Mouse (Mus musculus) liver, postnatal 0 days (tissue): ENCODE data around the gene Hoxb2. TPM values are rescaled to one million over a fixed set of nuclear protein-coding genes. Genes with fewer than 3 reads are reported as not detected.

Experiments used
- ATAC-seq: fragments of 200-750 bp; cut with Nextera tagmentation; 2 replicates; pipeline ENCODE4 v1.8.0; 2017; ENCODE audit warnings: mild to moderate bottlenecking, moderate library complexity
- DNase-seq: peaks from one replicate; pipeline ENCODE4 v3.0.0-alpha.2; 2016
- H3K27ac ChIP-seq: fragments of 300-500 bp; sonication (generic); 2 replicates; pipeline ENCODE4 v1.5.1; 2014; ENCODE audit warnings: antibody characterized with exemption, moderate library complexity, mild to moderate bottlenecking, low read depth
- H3K27me3 ChIP-seq: fragments of 300-500 bp; sonication (generic); 2 replicates; pipeline ENCODE4 v1.6.1; 2014; ENCODE audit warnings: low read length, control low read depth, mixed read lengths; ENCODE audit not compliant: insufficient read depth
- H3K36me3 ChIP-seq: fragments of 300-500 bp; sonication (generic); replicated peaks from 2 replicates; pipeline ENCODE4 v1.6.1; 2014; ENCODE audit warnings: mild to moderate bottlenecking, control low read depth, low read length, moderate library complexity, mixed read lengths; ENCODE audit not compliant: insufficient read depth
- H3K4me1 ChIP-seq: fragments of 300-500 bp; sonication (generic); 2 replicates; pipeline ENCODE4 v1.6.1; 2014; ENCODE audit warnings: antibody characterized with exemption, mild to moderate bottlenecking, control low read depth; ENCODE audit not compliant: insufficient read depth
- H3K4me2 ChIP-seq: fragments of 300-500 bp; sonication (generic); 2 replicates; pipeline ENCODE4 v1.6.1; 2014; ENCODE audit warnings: low read depth, mild to moderate bottlenecking, low read length, moderate library complexity, mixed read lengths
- H3K4me3 ChIP-seq: fragments of 300-500 bp; sonication (generic); 2 replicates; pipeline ENCODE4 v1.5.1; 2014; ENCODE audit warnings: low read depth, low read length
- H3K9ac ChIP-seq: fragments of 300-500 bp; sonication (generic); replicated peaks from 2 replicates; pipeline ENCODE4 v1.6.1; 2014; ENCODE audit warnings: mild to moderate bottlenecking, moderate library complexity
- H3K9me3 ChIP-seq: fragments of 300-500 bp; sonication (generic); 2 replicates; pipeline ENCODE4 v1.6.1; 2016; ENCODE audit warnings: mild to moderate bottlenecking, control low read depth, low read length, mixed read lengths
- CTCF ChIP-seq: sonication (generic); IDR thresholded peaks from 2 replicates; pipeline ENCODE4 v1.5.1; 2016; ENCODE audit warnings: antibody characterized with exemption, low read depth
- EP300 ChIP-seq: IDR thresholded peaks from 2 replicates; pipeline ENCODE4 v1.6.1; 2016; ENCODE audit warnings: antibody characterized with exemption, low read depth, mild to moderate bottlenecking
- whole genome bisulfite sequencing: fragments of 180-500 bp; shearing (Covaris S2); extraction: QIAGEN DNeasy Blood & Tissue Kit; methylation state at CpG from one replicate; pipeline ENCODE4 v1.1.7; 2014; ENCODE audit not compliant: insufficient replicate concordance; 5-methylcytosine and 5-hydroxymethylcytosine counted together
- polyA plus RNA-seq: library from polyadenylated mRNA; unstranded; fragments of >200 nt; fragmentation: Nextera tagmentation; extraction: Ambion mirVana; gene quantifications from 2 replicates; pipeline ENCODE4 v1.2.1, GENCODE M21; 2015

The Hoxb2 gene
- 0.67 and 1.1 TPM in 2 replicates for polyA plus RNA-seq

DNA sequence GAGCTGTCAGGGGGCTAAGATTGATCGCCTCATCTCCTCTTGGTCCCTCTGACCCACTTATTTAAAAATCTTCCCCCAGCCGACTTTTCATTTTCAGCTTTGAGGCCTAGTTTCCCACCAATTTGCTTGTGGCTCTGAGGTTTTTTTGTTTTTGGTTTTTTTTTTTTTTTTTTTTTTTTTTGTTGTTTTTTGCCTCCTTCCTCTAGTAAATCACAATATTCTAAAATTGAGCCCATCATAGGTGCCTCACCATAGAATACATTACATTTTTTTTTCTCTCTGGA lies at the start of gene Hoxb2:
Gene Hoxb2 (plus strand): TSS at position 185 of the 284 bp plus-strand sequence.
- Histone ChIP-seq H3K27me3 (peaks cover 90% of the 10 kb centered on the region), H3K4me1 (no peaks in the 10 kb centered on the region), H3K9me3 (no peaks in the 10 kb centered on the region), H3K4me2 (no peak within 1 kb of the TSS), H3K4me3 (no peak within 1 kb of the TSS), H3K36me3 (no peaks in the 10 kb centered on the region), H3K27ac (no peak within 1 kb of the TSS), H3K9ac (no peak within 1 kb of the TSS)
- TF ChIP-seq CTCF (no peak), EP300 (no peak)
- 51% methylated on average over 2 of the region's 2 CpGs for WGBS
- DNase-seq, result no peak
- no peak for ATAC-seq

DNA sequence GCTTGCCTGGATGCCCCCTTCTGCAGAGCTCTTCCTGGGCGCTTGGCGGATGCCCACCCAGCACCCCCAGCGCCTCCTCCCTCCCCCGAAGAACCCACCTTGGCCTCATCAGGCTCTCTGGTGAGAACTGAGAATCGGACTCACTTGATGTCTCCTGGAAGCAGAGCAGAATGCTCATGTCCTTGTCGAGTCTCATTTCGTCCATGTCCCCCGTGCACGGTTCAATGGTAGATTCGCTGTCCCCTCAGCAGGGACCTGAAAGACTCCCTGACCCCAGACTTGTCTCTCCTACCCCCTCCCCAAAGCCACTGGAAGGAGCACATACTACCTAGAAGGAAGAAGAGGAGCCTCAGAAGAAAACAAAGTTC lies 49.3 kb upstream of the Hoxb2 start:
- Histone ChIP-seq H3K27ac (no peak overlapping the region), H3K27me3 (peaks cover 99% of the 10 kb centered on the region), H3K9me3 (no peaks in the 10 kb centered on the region), H3K36me3 (no peaks in the 10 kb centered on the region), H3K9ac (no peak overlapping the region), H3K4me2 (no peak overlapping the region), H3K4me3 (no peak overlapping the region), H3K4me1 (no peaks in the 10 kb centered on the region)
- TF ChIP-seq EP300, result no peak
- TF ChIP-seq CTCF, result no peak
- DNase-seq (no peak), ATAC-seq (no peak)
- 44% methylated on average over 8 of the region's 10 CpGs for WGBS

DNA sequence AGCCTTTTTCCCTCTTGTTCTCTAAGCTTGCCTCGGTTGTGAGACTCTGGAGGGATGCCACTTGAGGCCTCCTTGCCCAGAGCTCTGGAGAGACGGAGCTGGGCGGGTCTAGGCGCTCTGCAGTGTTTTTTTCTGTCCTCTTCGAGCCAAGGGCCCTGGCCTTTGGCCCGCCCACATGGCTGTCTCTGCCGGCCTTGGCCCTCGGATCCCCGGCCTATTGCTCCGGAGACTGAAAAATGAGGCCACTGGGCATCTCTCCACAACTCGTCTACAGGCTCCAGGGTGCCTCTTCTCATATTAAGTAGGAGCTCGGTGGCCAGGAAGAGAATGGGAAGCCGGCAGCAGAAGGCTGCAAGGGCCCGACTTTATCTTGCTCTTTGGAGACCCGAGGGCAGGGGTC lies 48.5 kb upstream of the Hoxb2 start:
- Histone ChIP-seq H3K27me3 (peaks cover 99% of the 10 kb centered on the region), H3K4me3 (no peak overlapping the region), H3K4me1 (no peaks in the 10 kb centered on the region), H3K4me2 (no peak overlapping the region), H3K9me3 (no peaks in the 10 kb centered on the region), H3K27ac (no peak overlapping the region), H3K36me3 (no peaks in the 10 kb centered on the region), H3K9ac (no peak overlapping the region)
- no peak for DNase-seq
- 14% methylated on average over 15 of the region's 15 CpGs for WGBS
- no peak for ATAC-seq
- TF ChIP-seq CTCF, result no peak
- TF ChIP-seq EP300, result no peak

DNA sequence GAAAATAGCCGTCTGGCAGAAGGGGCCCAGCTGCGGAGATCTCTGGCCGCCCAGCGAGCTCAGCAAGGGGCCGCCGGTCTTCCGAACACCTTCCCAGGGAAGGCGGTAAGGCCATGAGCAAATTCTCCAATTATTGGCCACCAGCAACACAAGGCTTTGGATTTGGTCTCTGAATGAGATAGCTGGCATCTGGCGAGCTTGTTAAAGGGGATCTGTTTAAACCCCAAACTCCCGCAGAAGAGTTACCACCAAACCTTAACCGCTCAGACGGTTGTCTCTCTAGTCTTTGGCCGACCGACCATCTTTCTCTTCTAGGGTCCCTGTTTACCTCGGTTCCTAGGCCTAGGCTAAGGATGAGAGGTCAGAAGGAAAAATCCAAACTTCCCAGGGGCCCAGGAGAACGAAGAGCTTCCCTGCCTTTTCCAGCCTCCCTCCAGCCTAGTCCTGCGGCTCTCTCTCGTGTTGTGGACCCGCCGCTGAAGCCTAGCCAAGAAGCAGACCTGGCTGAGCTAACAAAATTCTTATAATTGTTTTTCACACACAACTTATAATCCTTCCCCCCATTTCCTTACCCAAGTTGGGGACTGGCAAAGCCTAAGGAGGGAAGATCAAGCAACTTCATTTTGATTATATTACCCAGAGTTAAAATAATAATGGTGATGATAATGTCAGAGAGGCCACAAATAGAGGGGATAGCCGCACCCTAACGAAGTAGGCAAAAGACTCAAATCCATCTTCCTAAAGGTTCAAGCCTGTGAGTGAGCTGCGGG lies 47.8 kb upstream of the Hoxb2 start:
- Histone ChIP-seq H3K4me3 (no peak overlapping the region), H3K27ac (no peak overlapping the region), H3K4me1 (no peaks in the 10 kb centered on the region), H3K9ac (no peak overlapping the region), H3K27me3 (peaks cover 98% of the 10 kb centered on the region), H3K36me3 (no peaks in the 10 kb centered on the region), H3K9me3 (no peaks in the 10 kb centered on the region), H3K4me2 (no peak overlapping the region)
- no peak for TF ChIP-seq CTCF
- TF ChIP-seq EP300, result no peak
- ATAC-seq (no peak), DNase-seq (no peak)
- 35% methylated on average over 23 of the region's 23 CpGs for WGBS

DNA sequence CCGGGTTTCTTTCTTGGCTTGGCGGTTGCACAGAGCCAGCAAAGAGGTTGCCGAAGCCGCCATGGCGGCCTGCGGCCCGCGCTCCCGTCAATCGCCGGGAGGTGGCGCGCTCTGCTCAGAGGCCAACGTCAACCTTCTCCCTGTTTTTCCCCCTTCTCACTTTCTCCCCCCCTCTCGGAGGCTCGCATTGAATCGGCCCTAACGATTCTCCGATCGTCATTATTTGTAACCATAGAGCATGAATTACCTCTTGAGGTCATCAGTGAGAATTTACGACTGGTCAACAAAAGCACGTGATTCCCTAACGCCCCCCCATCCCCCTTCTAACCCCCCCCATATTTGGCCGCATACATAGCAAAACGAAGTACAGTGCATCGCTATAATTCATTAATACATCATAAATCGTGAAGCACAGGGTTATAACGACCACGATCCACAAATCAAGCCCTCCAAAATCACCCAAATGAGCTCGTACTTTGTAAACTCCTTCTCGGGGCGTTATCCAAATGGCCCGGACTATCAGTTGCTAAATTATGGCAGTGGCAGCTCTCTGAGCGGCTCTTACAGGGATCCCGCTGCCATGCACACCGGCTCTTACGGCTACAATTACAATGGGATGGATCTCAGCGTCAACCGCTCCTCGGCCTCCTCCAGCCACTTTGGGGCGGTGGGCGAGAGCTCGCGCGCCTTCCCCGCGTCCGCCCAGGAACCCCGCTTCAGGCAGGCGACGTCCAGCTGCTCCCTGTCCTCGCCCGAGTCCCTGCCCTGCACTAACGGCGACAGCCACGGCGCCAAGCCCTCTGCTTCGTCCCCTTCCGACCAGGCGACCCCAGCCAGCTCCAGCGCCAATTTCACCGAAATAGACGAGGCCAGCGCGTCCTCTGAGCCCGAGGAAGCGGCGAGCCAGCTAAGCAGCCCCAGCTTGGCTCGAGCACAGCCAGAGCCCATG lies 46.9 kb upstream of the Hoxb2 start, which contains the start of gene Hoxb5:
Gene Hoxb5 (plus strand): TSS at position 186 of the 949 bp plus-strand sequence.
- Histone ChIP-seq H3K9me3 (no peaks in the 10 kb centered on the region), H3K27ac (no peak within 1 kb of the TSS), H3K4me2 (peak within 1 kb of the TSS; percentile 65), H3K4me1 (no peaks in the 10 kb centered on the region), H3K36me3 (no peaks in the 10 kb centered on the region), H3K4me3 (peak within 1 kb of the TSS; percentile 38), H3K9ac (peak within 1 kb of the TSS; percentile 30; the same call in 1 of the 2 replicates), H3K27me3 (peaks cover 96% of the 10 kb centered on the region)
- ATAC-seq, result no peak
- TF ChIP-seq CTCF (peak; percentile 85), EP300 (no peak)
- 1% methylated on average over 69 of the region's 69 CpGs for WGBS
- DNase-seq, result peak; percentile 77

DNA sequence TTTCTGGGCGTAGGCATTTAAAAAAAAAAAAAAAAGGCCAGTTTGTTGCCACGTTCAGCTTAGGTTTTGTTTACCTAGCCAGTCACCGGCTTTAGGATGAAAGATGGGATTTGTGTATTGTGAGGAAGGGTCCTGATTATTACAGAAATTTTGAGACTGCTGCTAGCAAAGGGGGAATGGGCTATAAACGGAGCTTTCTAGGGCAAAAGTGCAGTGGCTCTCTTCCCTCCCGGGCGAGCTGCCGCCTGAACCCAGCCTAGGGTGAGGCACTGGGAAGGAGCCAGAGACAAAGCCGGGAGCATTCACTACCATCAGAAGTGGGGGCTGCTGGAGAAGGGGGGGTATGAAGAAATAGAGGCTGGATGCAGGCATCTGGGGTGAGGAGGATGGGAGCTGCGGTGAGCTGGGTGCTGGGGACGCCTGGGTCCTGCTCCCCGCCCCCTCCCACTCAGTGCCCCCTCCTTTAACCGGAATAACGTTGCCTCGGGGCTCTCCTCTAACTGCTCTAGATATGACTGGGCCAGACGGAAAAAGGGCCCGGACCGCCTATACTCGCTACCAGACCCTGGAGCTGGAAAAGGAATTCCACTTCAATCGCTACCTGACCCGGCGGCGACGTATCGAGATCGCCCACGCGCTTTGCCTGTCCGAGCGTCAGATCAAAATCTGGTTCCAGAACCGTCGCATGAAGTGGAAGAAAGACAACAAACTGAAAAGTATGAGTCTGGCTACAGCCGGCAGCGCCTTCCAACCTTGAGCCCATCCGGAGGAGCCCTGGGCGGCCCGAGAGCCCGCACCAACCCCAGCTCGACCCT lies 45.7 kb upstream of the Hoxb2 start:
- peaks cover 95% of the 10 kb centered on the region for H3K27me3 ChIP-seq
- no peak overlapping the region for H3K9ac ChIP-seq
- peak overlapping the region; percentile 25 for H3K4me3 ChIP-seq
- no peaks in the 10 kb centered on the region for H3K36me3 ChIP-seq
- TF ChIP-seq EP300 (no peak), CTCF (no peak)
- 6% methylated on average over 37 of the region's 38 CpGs for WGBS
- no peaks in the 10 kb centered on the region for H3K9me3 ChIP-seq
- DNase-seq (no peak), ATAC-seq (no peak)
- no peaks in the 10 kb centered on the region for H3K4me1 ChIP-seq
- no peak overlapping the region for H3K27ac ChIP-seq
- peak overlapping the region; percentile 65 for H3K4me2 ChIP-seq
